Mouse (Mus musculus): ENCODE data around the gene Aunip. TPM values are rescaled to one million over a fixed set of nuclear protein-coding genes. Genes with fewer than 3 reads are reported as not detected.

Gene Aunip
- polyA plus RNA-seq, 1 experiment from 2014 or later = 2.3 TPM

DNA sequence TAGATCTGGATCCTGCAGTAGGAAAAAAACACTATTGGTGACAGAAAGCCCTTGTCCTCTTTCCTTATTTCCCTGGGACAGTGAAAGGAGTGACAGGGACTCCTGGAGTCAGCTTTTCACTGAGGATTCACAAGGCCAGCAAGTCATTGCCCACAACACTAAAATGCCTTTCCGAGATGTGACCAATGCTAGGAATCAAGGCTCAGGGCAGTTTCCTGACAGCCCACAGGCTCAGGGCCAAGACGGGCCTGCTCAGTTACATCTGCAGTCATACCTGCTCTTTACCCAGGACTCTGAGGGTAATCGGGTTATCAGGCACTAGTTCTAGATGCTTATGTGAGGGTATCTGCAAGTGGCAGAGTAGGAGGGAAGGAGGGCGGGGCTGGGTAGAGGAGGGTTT, 12.6 kb downstream of the Aunip start:
- H3K4me2 ChIP-seq = no peak overlapping the region

DNA sequence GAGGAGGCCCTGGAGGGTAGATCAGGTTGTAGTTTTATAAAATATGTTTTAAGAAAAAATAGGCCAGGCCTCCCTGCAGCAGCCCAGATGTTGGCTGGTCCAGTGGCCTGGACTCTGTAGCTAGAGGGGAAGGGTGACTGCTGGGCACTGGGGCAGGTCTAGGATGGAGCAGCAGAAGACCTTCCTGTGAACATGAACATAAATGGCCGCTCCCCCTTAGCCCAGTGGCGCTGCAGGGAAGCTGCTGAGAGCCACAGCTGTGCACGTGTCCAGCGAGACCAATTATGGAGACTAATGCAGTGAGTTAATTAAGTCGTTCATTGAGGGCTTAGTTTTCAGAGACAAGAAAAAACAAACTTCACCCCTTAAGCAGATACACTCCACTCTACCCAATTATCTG, 15.0 kb downstream of the Aunip start:
- ATAC-seq (ENCODE audit: low read depth) = no peak
- H3K9me3 ChIP-seq = no peaks in the 10 kb centered on the region
- H3K27me3 ChIP-seq = no peaks in the 10 kb centered on the region
- H3K4me2 ChIP-seq = no peak overlapping the region
- H3K27ac ChIP-seq (replicated peaks) = no peak overlapping the region
- H3K4me1 ChIP-seq (replicated peaks) = no peaks in the 10 kb centered on the region
- peaks cover 65% of the 10 kb centered on the region for H3K36me3 ChIP-seq
- 59% methylated on average over 5 of the region's 5 CpGs for WGBS
- no peak overlapping the region for H3K4me3 ChIP-seq
- H3K9ac ChIP-seq = no peak overlapping the region

More for the DNA sequence above, 12.6 kb downstream of the Aunip start:
- no peak for ATAC-seq (ENCODE audit: low read depth)
- Histone ChIP-seq H3K27me3 (no peaks in the 10 kb centered on the region), H3K4me3 (no peak overlapping the region), H3K9ac (no peak overlapping the region), H3K27ac (replicated peaks) (no peak overlapping the region), H3K4me1 (replicated peaks) (no peaks in the 10 kb centered on the region), H3K36me3 (peaks cover 42% of the 10 kb centered on the region), H3K9me3 (no peaks in the 10 kb centered on the region)
- WGBS = 88% methylated on average over 4 of the region's 4 CpGs

DNA sequence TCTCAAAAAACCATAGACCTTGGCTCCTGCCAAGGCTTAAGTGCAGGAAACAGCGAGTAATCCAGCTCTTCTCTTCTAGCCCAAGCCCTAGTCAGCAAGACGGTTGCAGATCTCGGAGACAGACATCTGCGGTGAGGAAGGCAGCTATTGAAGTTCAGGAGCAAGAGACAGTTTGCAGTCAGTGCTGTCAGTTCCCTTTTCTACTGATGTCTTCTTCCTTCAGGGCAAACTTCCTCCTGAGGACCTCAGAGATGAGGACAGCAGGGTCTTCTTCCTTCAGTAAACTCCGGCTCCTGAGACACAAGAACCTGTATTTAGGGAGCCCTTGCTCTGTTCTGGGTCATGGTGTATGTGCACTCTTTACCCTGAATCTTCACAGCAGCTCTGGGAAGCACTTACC, 15.4 kb downstream of the Aunip start:
- H3K4me2 ChIP-seq = no peak overlapping the region
- H3K27ac ChIP-seq (replicated peaks) = 0 out of 2 replicates have a peak overlapping the region, but pooled peaks have one; percentile 9
- no peaks in the 10 kb centered on the region for H3K4me1 ChIP-seq (replicated peaks)
- 83% methylated on average over 5 of the region's 5 CpGs for WGBS
- H3K4me3 ChIP-seq = no peak overlapping the region
- H3K36me3 ChIP-seq = peaks cover 70% of the 10 kb centered on the region
- no peaks in the 10 kb centered on the region for H3K27me3 ChIP-seq
- H3K9ac ChIP-seq = no peak overlapping the region
- H3K9me3 ChIP-seq = no peaks in the 10 kb centered on the region
- ATAC-seq (ENCODE audit: low read depth) = no peak

DNA sequence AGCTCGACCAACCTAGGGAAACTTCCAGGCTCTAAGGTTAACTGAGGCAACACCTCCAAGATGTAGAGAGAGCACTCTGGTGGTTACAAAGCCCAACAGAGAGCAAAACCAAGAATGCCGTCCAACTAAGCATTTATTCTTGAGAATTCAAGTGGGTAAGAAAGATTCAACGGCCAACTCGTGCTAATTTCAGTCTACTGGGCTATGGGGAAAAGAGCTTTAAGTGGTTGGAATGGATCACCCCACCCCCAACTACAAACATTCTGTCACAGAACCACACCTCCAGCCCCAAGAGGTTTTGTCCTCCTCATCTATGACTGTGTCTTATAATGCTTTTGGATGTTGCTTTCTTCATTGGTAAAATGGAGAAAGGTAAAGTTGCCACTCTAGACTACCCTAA, 22.1 kb downstream of the Aunip start:
- H3K4me2 ChIP-seq = no peak overlapping the region
- H3K27ac ChIP-seq (replicated peaks) = no peak overlapping the region
- no peak for ATAC-seq (ENCODE audit: low read depth)
- peaks cover 32% of the 10 kb centered on the region for H3K4me1 ChIP-seq (replicated peaks)
- no peak overlapping the region; the same call in 1 of the 2 replicates for H3K9ac ChIP-seq
- no peaks in the 10 kb centered on the region for H3K9me3 ChIP-seq
- H3K4me3 ChIP-seq = no peak overlapping the region
- no peaks in the 10 kb centered on the region for H3K27me3 ChIP-seq
- H3K36me3 ChIP-seq = peaks cover 44% of the 10 kb centered on the region
- 86% methylated on average over 4 of the region's 4 CpGs for WGBS

DNA sequence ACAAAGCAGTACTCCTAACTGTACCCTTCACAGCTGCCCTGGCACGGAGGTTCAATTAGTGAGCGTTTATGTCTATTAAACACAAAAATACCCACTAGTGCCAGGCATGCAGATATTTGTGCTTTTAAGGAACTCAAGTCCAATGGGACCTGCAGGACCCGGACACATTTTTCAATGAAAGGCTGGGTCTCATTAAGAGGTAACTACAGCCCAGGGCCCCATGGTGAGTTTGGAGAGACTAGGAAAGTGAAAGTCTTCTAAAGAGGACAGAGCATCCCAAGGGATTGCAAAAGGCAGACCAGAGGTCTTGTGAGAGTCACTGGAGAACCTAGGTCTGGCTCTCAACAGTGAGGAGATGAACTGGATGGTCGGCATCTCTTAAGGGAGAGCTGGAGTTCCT, 22.6 kb downstream of the Aunip start:
- no peaks in the 10 kb centered on the region for H3K9me3 ChIP-seq
- WGBS = 87% methylated on average over 4 of the region's 4 CpGs
- peak overlapping the region; percentile 91 for H3K9ac ChIP-seq
- peaks cover 44% of the 10 kb centered on the region for H3K36me3 ChIP-seq
- peak overlapping the region; percentile 96 for H3K4me2 ChIP-seq
- ATAC-seq (ENCODE audit: low read depth) = no peak
- no peaks in the 10 kb centered on the region for H3K27me3 ChIP-seq
- H3K27ac ChIP-seq (replicated peaks) = no peak overlapping the region
- peak overlapping the region; percentile 98 for H3K4me3 ChIP-seq
- H3K4me1 ChIP-seq (replicated peaks) = peaks cover 32% of the 10 kb centered on the region

DNA sequence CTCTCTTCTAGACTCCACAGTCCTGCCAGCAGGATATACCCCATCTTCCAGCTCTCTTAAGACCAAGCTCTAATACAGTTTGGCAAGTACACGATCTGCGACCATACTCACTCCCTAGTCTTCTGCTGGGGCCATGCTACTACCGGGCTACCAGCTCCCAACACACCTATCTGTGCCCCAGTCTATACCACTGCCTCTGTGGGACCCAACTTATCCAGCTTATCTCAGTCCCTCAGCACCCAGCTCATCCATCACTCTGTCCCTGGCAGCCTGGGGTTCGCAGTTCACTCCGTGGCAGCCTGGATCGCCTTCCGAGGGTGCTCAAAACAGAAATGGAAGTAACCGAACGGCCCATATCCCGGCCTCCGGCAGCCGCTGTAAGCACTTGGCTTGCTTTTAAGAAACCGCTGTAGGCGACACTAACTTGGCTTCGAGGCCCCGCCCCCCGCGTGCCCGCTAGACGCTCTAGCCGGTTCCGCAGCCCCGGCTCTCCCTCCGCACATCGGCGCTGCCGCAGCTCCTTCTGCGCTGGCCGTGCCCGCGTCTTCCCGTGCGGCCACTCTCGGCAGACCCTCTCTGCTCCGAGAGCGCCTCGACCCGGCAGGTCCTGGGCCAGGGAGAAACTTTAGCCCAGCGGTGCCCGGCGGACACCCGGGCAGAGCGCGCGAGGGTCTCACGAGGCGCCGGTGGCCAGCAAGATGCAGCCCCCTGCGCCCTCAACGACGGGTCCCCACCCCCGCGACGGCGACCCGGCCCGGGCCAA, 23.5 kb downstream of the Aunip start:
- peak overlapping the region; percentile 98 for H3K4me3 ChIP-seq
- WGBS = under 1% methylated on average over 57 of the region's 57 CpGs
- peak overlapping the region; percentile 96 for H3K4me2 ChIP-seq
- peaks cover 32% of the 10 kb centered on the region for H3K4me1 ChIP-seq (replicated peaks)
- H3K9ac ChIP-seq = peak overlapping the region; percentile 91
- no peaks in the 10 kb centered on the region for H3K27me3 ChIP-seq
- H3K36me3 ChIP-seq = peaks cover 44% of the 10 kb centered on the region
- peak; percentile 21 for ATAC-seq (ENCODE audit: low read depth)
- peak overlapping the region; percentile 86 for H3K27ac ChIP-seq (replicated peaks)
- no peaks in the 10 kb centered on the region for H3K9me3 ChIP-seq

DNA sequence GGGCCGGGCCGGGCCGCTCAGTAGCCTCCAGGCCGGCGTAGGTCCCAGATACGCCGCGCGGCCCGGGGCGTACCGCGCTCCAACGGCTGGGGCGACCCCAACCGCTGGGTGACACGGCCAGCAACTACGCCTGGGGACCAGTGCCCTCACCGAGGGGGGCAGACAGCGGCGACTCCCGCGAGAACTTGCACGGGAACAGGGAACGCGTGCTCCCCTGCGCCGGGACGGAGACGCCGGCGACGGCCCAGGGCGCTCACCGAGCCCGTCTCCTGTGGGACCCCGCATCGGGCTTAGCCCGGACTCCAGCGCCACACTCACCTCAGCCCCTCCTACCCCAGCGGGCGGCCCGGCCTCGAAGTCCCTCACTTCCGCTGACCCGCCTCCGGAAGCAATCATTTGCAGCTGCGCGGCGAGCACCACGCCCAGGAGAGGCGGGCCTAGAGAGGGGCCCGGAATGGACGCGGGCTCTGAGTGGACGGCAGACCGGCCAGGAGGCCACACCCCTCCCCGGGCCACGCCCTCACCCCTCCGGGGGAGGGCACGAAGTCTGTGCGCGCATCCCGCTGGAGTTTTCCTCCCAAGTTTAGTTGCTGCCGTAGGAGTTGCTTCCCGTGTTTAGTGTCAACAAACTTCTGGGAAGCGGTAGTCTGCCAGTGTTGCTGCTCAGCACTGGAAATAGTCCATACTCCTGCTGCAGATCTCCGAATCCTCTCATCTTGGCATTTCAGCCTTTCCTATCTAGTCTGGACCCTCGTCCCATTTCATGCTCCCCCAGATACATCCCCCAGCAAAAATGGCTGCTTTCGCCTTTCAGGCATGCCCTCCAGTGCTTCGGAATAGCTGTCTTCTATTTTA, 24.4 kb downstream of the Aunip start, which contains the start of gene Mtfr1l:
TSS of gene Mtfr1l (minus strand) at position 456 of the 855 bp plus-strand sequence.
- peak within 1 kb of the TSS; percentile 98 for H3K4me3 ChIP-seq
- peak within 1 kb of the TSS; percentile 96 for H3K4me2 ChIP-seq
- ATAC-seq (ENCODE audit: low read depth) = peak; percentile 98
- peaks cover 32% of the 10 kb centered on the region for H3K4me1 ChIP-seq (replicated peaks)
- peaks cover 44% of the 10 kb centered on the region for H3K36me3 ChIP-seq
- H3K27ac ChIP-seq (replicated peaks) = peak within 1 kb of the TSS; percentile 86
- H3K9ac ChIP-seq = peak within 1 kb of the TSS; percentile 91
- no peaks in the 10 kb centered on the region for H3K27me3 ChIP-seq
- H3K9me3 ChIP-seq = no peaks in the 10 kb centered on the region
- WGBS = under 1% methylated on average over 59 of the region's 71 CpGs

DNA sequence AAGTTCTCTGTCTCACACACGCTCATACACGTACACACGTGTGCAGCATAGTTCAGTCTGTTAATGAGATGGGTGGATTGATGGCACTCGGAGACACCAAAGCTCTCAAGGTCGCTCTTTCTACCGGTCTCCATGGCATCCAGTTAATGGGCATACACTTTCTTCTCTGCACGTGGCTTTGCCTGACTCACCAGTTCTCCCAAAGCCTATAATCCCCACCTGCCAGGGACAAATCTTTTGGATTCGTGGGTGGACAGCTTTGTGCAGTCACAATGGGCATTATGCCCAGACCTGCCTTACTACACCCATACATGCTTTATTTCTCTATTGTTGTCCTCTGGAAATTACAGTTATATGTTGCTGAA, 25.0 kb downstream of the Aunip start:
- H3K4me3 ChIP-seq = peak overlapping the region; percentile 98
- H3K27ac ChIP-seq (replicated peaks) = peak overlapping the region; percentile 86
- 5% methylated on average over 8 of the region's 8 CpGs for WGBS
- H3K9ac ChIP-seq = peak overlapping the region; percentile 91
- H3K36me3 ChIP-seq = peaks cover 44% of the 10 kb centered on the region
- H3K4me2 ChIP-seq = peak overlapping the region; percentile 96
- no peaks in the 10 kb centered on the region for H3K27me3 ChIP-seq
- H3K9me3 ChIP-seq = no peaks in the 10 kb centered on the region
- H3K4me1 ChIP-seq (replicated peaks) = peaks cover 32% of the 10 kb centered on the region
- ATAC-seq (ENCODE audit: low read depth) = peak; percentile 15; the same call in 1 of the 2 replicates

DNA sequence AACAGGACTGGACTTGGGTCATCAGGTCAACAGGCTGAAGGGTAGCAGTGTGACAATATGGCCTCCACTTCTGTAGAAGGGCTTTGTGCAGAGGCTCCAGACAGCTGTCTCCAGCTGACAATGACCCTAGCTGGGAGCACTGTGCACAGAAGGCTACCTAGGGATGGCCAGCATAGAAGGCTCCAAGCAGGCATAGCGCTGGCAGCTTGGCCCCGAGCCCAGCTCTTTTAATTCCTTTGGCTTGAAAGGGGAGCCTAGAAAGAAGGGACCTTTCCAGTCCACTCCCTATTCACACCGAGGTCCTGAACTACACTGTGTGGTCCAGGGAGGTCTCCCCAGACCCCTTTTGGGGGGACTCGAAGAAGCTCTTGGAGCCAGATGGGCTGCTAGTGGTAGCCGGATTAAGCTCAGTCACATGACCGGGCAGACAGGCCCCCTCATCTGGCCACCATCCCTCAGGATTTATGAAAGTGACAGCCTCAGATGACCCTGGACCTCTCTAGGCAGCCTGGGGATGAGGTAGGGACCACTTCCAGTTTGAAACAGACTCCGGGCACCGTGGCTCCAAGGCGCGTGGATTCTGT, 28.3 kb downstream of the Aunip start:
- no peak overlapping the region for H3K9ac ChIP-seq
- no peak overlapping the region for H3K4me2 ChIP-seq
- H3K4me1 ChIP-seq (replicated peaks) = peaks cover 11% of the 10 kb centered on the region
- no peak overlapping the region for H3K4me3 ChIP-seq
- 88% methylated on average over 10 of the region's 10 CpGs for WGBS
- no peak overlapping the region for H3K27ac ChIP-seq (replicated peaks)
- H3K9me3 ChIP-seq = no peaks in the 10 kb centered on the region
- ATAC-seq (ENCODE audit: low read depth) = no peak
- peaks cover 54% of the 10 kb centered on the region for H3K36me3 ChIP-seq
- no peaks in the 10 kb centered on the region for H3K27me3 ChIP-seq

DNA sequence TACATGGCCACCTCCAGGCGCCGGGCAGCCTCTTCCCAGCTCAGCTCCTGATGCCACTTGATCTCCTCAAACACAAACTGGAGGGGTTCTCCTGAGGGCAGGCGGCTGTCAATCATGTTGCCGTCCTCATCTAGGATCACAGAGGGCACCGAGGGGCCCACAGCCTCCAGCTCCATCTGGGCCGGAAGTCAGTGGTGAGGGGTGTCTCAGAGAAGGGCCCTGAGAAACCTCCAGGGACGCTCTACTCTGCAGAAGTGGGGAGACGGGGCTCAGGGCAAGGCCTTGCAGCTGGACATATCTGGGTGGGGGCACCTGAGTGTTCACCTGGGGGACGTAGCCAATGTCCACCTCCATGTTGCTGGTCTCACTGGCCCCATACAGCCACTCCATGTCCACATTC, 31.9 kb downstream of the Aunip start:
- 0 out of 2 replicates have a peak overlapping the region, but pooled peaks have one; percentile 27 for H3K9ac ChIP-seq
- no peak overlapping the region for H3K4me3 ChIP-seq
- no peaks in the 10 kb centered on the region for H3K9me3 ChIP-seq
- no peak overlapping the region for H3K27ac ChIP-seq (replicated peaks)
- no peak for ATAC-seq (ENCODE audit: low read depth)
- H3K36me3 ChIP-seq = peaks cover 87% of the 10 kb centered on the region
- no peaks in the 10 kb centered on the region for H3K27me3 ChIP-seq
- no peak overlapping the region for H3K4me2 ChIP-seq
- H3K4me1 ChIP-seq (replicated peaks) = peaks cover 11% of the 10 kb centered on the region
- 95% methylated on average over 9 of the region's 9 CpGs for WGBS

DNA sequence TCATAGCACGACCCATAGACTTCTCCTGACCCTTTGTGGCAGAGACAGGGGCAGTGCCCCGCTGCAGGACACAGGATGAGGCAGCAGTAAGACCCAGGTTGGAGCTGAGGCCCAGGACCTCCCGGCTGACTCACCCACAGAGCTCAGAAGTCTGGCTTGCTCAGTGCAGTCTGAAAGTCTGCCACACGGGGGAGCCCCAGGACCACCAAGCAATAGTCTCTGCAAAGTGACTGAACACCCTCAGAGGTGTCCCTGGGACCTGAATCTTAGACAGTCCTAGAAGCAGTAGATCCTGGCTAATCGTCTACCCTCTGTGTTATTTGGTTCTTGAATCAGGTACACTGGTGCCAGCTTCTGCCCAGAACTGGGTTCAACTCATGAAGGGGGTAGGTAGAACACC, 32.5 kb downstream of the Aunip start:
- H3K4me2 ChIP-seq = no peak overlapping the region
- no peak overlapping the region for H3K4me3 ChIP-seq
- H3K27me3 ChIP-seq = no peaks in the 10 kb centered on the region
- 7% methylated on average over 5 of the region's 5 CpGs for whole genome bisulfite sequencing
- H3K4me1 ChIP-seq (replicated peaks) = peaks cover 17% of the 10 kb centered on the region
- no peak overlapping the region for H3K27ac ChIP-seq (replicated peaks)
- peak; percentile 36; the same call in 1 of the 2 replicates for ATAC-seq (ENCODE audit: low read depth)
- H3K36me3 ChIP-seq = peaks cover 89% of the 10 kb centered on the region
- H3K9ac ChIP-seq = 0 out of 2 replicates have a peak overlapping the region, but pooled peaks have one; percentile 27
- no peaks in the 10 kb centered on the region for H3K9me3 ChIP-seq

All from neural tube, embryonic 13.5 days (tissue).